Mouse (Mus musculus) right cerebral cortex, adult 18-20 months (tissue): Measurements from ENCODE around the gene Hbq1a.

Experiments used
- DNase-seq: peaks from one replicate; pipeline ENCODE4 v3.0.0; 2022; ENCODE audit warnings: mixed read lengths

Hbq1a gene

GRCm38 (mm10) chr11:32331075-32331474 lies 31.2 kb downstream of the Hbq1a start:
- DNase-seq: no peak

- DNase-seq: no peak
Measured at GRCm38 (mm10) chr11:32331861-32332260, 32.0 kb downstream of the Hbq1a start.

- DNase-seq: no peak
Measured at GRCm38 (mm10) chr11:32333235-32333634, 33.4 kb downstream of the Hbq1a start.

GRCm38 (mm10) chr11:32336435-32336907 lies 36.6 kb downstream of the Hbq1a start:
- DNase-seq: no peak

GRCm38 (mm10) chr11:32339131-32339531 lies 39.3 kb downstream of the Hbq1a start:
- no peak for DNase-seq

- DNase-seq: peak; percentile 76
Measured at GRCm38 (mm10) chr11:32340476-32341473, 40.9 kb downstream of the Hbq1a start.

- DNase-seq: peak; percentile 48
Measured at GRCm38 (mm10) chr11:32342770-32343191, 42.9 kb downstream of the Hbq1a start.

- DNase-seq: no peak
Measured at GRCm38 (mm10) chr11:32343350-32343749, 43.5 kb downstream of the Hbq1a start.

- DNase-seq: no peak
Measured at GRCm38 (mm10) chr11:32345504-32346297, 45.8 kb downstream of the Hbq1a start.

GRCm38 (mm10) chr11:32347264-32347606 lies 47.4 kb downstream of the Hbq1a start:
- no peak for DNase-seq

- DNase-seq: peak; percentile 36
Measured at GRCm38 (mm10) chr11:32347607-32348432, 48.0 kb downstream of the Hbq1a start, which contains the start of gene Sh3pxd2b. Gene Sh3pxd2b, plus strand, starts transcription at chr11:32347820.

GRCm38 (mm10) chr11:32348433-32349283 lies 48.8 kb downstream of the Hbq1a start:
- no peak for DNase-seq

GRCm38 (mm10) chr11:32349284-32349953 lies 49.5 kb downstream of the Hbq1a start:
- no peak for DNase-seq
